Mouse (Mus musculus): ENCODE measurements around the gene Mrps9.

Mrps9 gene

GRCm38 (mm10) chr1:42907153-42907552 is 56.1 kb downstream of the Mrps9 start:
- DNase-seq = no peak

- no peak for DNase-seq
These were observed 64.0 kb downstream of the Mrps9 start for GRCm38 (mm10) chr1:42915062-42915461.

GRCm38 (mm10) chr1:42916719-42917118 is 65.7 kb downstream of the Mrps9 start:
- no peak for DNase-seq

- DNase-seq = no peak
These were observed 66.9 kb downstream of the Mrps9 start for GRCm38 (mm10) chr1:42917908-42918307.

GRCm38 (mm10) chr1:42923924-42924323 is 72.9 kb downstream of the Mrps9 start:
- DNase-seq = no peak

- DNase-seq = peak in 1 of 2 experiments; percentile 14
These were observed 82.6 kb downstream of the Mrps9 start for GRCm38 (mm10) chr1:42933613-42934012.

GRCm38 (mm10) chr1:42948486-42948885 is 97.5 kb downstream of the Mrps9 start:
- no peak for DNase-seq

GRCm38 (mm10) chr1:42952734-42953481 is 101.9 kb downstream of the Mrps9 start, which contains the start of gene Gpr45:
Gene Gpr45 (plus strand): TSS chr1:42952872.
- peak; percentile 61 to 72 for DNase-seq

GRCm38 (mm10) chr1:42953482-42953822 is 102.4 kb downstream of the Mrps9 start:
- no peak for DNase-seq

All from kidney, postnatal 4 days (tissue).